25 mouse cellular contexts compared by ENCODE assay signal in the genomic region with DNA sequence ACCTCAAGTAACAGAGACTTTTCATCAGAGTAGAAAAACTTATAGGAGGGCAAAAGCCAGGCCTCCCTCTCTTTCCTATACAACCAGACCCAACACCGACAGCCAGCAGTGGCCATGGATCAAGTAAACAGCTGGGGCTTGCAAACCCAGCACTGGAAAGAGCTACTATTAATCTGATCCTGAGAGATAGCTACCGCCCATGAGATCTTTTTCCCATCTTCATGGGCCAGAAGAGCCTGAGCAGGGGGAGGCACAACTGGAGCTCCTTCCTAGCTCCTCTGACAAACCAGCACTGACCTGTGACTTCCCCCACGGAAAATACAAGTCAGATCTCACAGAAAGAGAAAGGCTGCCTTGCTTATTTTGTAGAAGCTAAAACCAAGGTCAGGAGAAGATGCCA.
"Had no signal": no experiment of that assay in that cellular context is flagged by ENCODE, and none has a peak within 500 bp of the region (broad histone marks: within the 10 kb centered on the region; RNA-seq: fewer than 3 reads in every experiment).

No protein-coding gene starts in this region.

- H3K36me3 ChIP-seq: heart, embryonic 13.5 days; heart, embryonic 15.5 days; limb, embryonic 10.5 days; limb, embryonic 12.5 days; liver, embryonic 13.5 days; liver, embryonic 15.5 days had no signal

- H3K4me1 ChIP-seq: heart, embryonic 13.5 days; limb, embryonic 10.5 days; limb, embryonic 12.5 days; liver, embryonic 13.5 days; liver, embryonic 15.5 days had no signal

- H3K9me3 ChIP-seq: heart, embryonic 13.5 days; heart, embryonic 15.5 days; limb, embryonic 10.5 days; limb, embryonic 12.5 days; liver, embryonic 13.5 days; liver, embryonic 15.5 days had no signal

- H3K27me3 ChIP-seq: heart, embryonic 13.5 days; heart, embryonic 15.5 days; liver, embryonic 13.5 days; liver, embryonic 15.5 days had no signal

- H3K27ac ChIP-seq: heart, adult 2 months; heart, embryonic 13.5 days; heart, embryonic 15.5 days; hindbrain, embryonic 14.5 days; layer of hippocampus, adult 2 months; left cerebral cortex, adult 2 months; limb, embryonic 10.5 days; limb, embryonic 12.5 days; liver, embryonic 13.5 days; liver, embryonic 15.5 days had no signal

- ATAC-seq: forebrain, postnatal 0 days; hindbrain, embryonic 16.5 days; inflammation-experienced regulatory T-cells, adult 6 months; intestine, postnatal 0 days; liver, postnatal 0 days had no signal

- H3K4me2 ChIP-seq: heart, embryonic 11.5 days; heart, embryonic 13.5 days; heart, embryonic 15.5 days; hindbrain, embryonic 14.5 days; limb, embryonic 12.5 days; liver, embryonic 11.5 days; liver, embryonic 13.5 days; liver, embryonic 15.5 days had no signal

- H3K9ac ChIP-seq: forebrain, postnatal 0 days; heart, embryonic 13.5 days; heart, embryonic 15.5 days; hindbrain, embryonic 14.5 days; limb, embryonic 12.5 days; liver, embryonic 13.5 days; liver, embryonic 15.5 days; liver, postnatal 0 days had no signal

- DNase-seq: forebrain, postnatal 0 days; gastrocnemius, postnatal 14 days; gastrocnemius, postnatal 36 days; heart, adult 2 months; heart, postnatal 14 days; heart, postnatal 36 days; kidney, adult 18-20 months; kidney, adult 8-10 months; kidney, postnatal 4 days; liver; liver, embryonic 13.5 days; liver, postnatal 0 days had no signal

- H3K4me3 ChIP-seq: heart, adult 2 months; heart, embryonic 13.5 days; heart, embryonic 15.5 days; layer of hippocampus, adult 2 months; left cerebral cortex, adult 2 months; limb, embryonic 10.5 days; limb, embryonic 12.5 days; liver, embryonic 13.5 days; liver, embryonic 15.5 days had no signal
